Mouse (Mus musculus): ENCODE data around the gene Gm20521.

The Gm20521 gene

GRCm38 (mm10) chr14:54883154-54884021 is at the start of gene Gm20521, which contains the start of gene Bcl2l2:
Gene Gm20521 (plus strand): TSS chr14:54883441.
Gene Bcl2l2 (plus strand): TSS chr14:54883377.
- in situ Hi-C loops (cut with MboI; ENCODE audit: low sequenced_read_pairs), result no loop called here

GRCm38 (mm10) chr14:54843461-54843860 is 39.8 kb upstream of the Gm20521 start:
- in situ Hi-C loops (cut with MboI; ENCODE audit: low sequenced_read_pairs), result loop anchor here (10.0 kb wide), 1 partner anchor 171 kb away; the partner anchor contains the start of gene Ngdn

GRCm38 (mm10) chr14:54855726-54856125 is 27.5 kb upstream of the Gm20521 start:
- in situ Hi-C loops (cut with MboI; ENCODE audit: low sequenced_read_pairs), result no loop called here

GRCm38 (mm10) chr14:54856703-54857102 is 26.5 kb upstream of the Gm20521 start:
- in situ Hi-C loops (cut with MboI; ENCODE audit: low sequenced_read_pairs), result no loop called here

- in situ Hi-C loops (cut with MboI; ENCODE audit: low sequenced_read_pairs), result no loop called here
Measured at GRCm38 (mm10) chr14:54857891-54858290, 25.4 kb upstream of the Gm20521 start.

GRCm38 (mm10) chr14:54860511-54860910 is 22.7 kb upstream of the Gm20521 start:
- in situ Hi-C loops (cut with MboI; ENCODE audit: low sequenced_read_pairs), result no loop called here

GRCm38 (mm10) chr14:54863501-54864312 is 19.5 kb upstream of the Gm20521 start:
- in situ Hi-C loops (cut with MboI; ENCODE audit: low sequenced_read_pairs), result no loop called here

- in situ Hi-C loops (cut with MboI; ENCODE audit: low sequenced_read_pairs), result no loop called here
Measured at GRCm38 (mm10) chr14:54864313-54865036, 18.8 kb upstream of the Gm20521 start.

GRCm38 (mm10) chr14:54865626-54866025 is 17.6 kb upstream of the Gm20521 start:
- in situ Hi-C loops (cut with MboI; ENCODE audit: low sequenced_read_pairs), result no loop called here

GRCm38 (mm10) chr14:54866268-54866667 is 17.0 kb upstream of the Gm20521 start:
- in situ Hi-C loops (cut with MboI; ENCODE audit: low sequenced_read_pairs), result no loop called here

GRCm38 (mm10) chr14:54866936-54867335 is 16.3 kb upstream of the Gm20521 start:
- in situ Hi-C loops (cut with MboI; ENCODE audit: low sequenced_read_pairs), result no loop called here

GRCm38 (mm10) chr14:54868026-54868425 is 15.2 kb upstream of the Gm20521 start:
- in situ Hi-C loops (cut with MboI; ENCODE audit: low sequenced_read_pairs), result no loop called here

- in situ Hi-C loops (cut with MboI; ENCODE audit: low sequenced_read_pairs), result no loop called here
Measured at GRCm38 (mm10) chr14:54870861-54871260, 12.4 kb upstream of the Gm20521 start, which contains the start of gene Homez. Gene Homez (minus strand): TSS chr14:54870961.

- in situ Hi-C loops (cut with MboI; ENCODE audit: low sequenced_read_pairs), result no loop called here
Measured at GRCm38 (mm10) chr14:54874165-54874564, 9.1 kb upstream of the Gm20521 start.

GRCm38 (mm10) chr14:54875844-54876538 is 7.2 kb upstream of the Gm20521 start:
- in situ Hi-C loops (cut with MboI; ENCODE audit: low sequenced_read_pairs), result no loop called here

- in situ Hi-C loops (cut with MboI; ENCODE audit: low sequenced_read_pairs), result no loop called here
Measured at GRCm38 (mm10) chr14:54876539-54877047, 6.6 kb upstream of the Gm20521 start.

GRCm38 (mm10) chr14:54877048-54877715 is 6.1 kb upstream of the Gm20521 start, which contains the start of gene Ppp1r3e:
Gene Ppp1r3e (minus strand): TSS chr14:54877550.
- in situ Hi-C loops (cut with MboI; ENCODE audit: low sequenced_read_pairs), result no loop called here

- in situ Hi-C loops (cut with MboI; ENCODE audit: low sequenced_read_pairs), result no loop called here
Measured at GRCm38 (mm10) chr14:54884022-54884712, 926 bp downstream of the Gm20521 start.

GRCm38 (mm10) chr14:54885309-54885708 is 2.1 kb downstream of the Gm20521 start:
- in situ Hi-C loops (cut with MboI; ENCODE audit: low sequenced_read_pairs), result no loop called here
